ENCODE assay signal across 16 mouse cellular contexts in the genomic region with DNA sequence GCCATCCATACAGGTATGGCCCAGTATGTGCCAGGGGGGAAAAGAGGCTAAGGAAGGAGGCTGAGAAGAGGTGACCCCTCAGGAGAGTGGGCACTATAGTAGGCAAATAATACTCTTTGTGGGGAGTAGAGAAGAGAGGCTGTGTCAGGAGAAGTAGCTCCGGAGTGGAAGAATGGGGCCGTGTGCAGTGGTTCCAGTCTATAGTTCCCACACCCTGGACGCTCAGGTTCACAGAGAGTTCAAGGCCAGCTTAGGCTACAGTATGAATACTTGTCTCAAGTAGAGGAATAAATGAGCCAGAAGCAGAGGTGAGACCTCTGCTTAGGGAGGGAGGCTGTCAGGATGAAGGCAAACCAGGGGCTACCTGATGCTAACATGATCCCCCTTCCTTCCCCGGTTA. TPM values are rescaled to one million over a fixed set of nuclear protein-coding genes. Genes with fewer than 3 reads are reported as not detected.
A peak's percentile ranks its signal among the peaks of the same experiment; 100 is the strongest.
DNase-seq lines count a peak whose midpoint lies in the region; ATAC-seq and TF ChIP-seq lines count a peak whose summit lies in the region.
"Had no signal": no experiment of that assay in that cellular context is flagged by ENCODE, and none has a peak within 500 bp of the region (broad histone marks: within the 10 kb centered on the region; RNA-seq: fewer than 3 reads in every experiment).

No protein-coding gene starts in this region.

- 55% methylated on average over 4 of the region's 4 CpGs for WGBS in forebrain, postnatal 0 days
- 54% methylated on average over 4 of the region's 4 CpGs for WGBS in forebrain, embryonic 14.5 days
- 42% methylated on average over 4 of the region's 4 CpGs for WGBS in kidney, embryonic 16.5 days
- WGBS in neural tube, embryonic 12.5 days: 60% methylated on average over 4 of the region's 4 CpGs
- 36% methylated on average over 4 of the region's 4 CpGs for WGBS in stomach, embryonic 16.5 days

- no peaks in the 10 kb centered on the region for H3K27me3 ChIP-seq in forebrain, postnatal 0 days (ENCODE audit: insufficient read depth, low read length)
- H3K27me3 ChIP-seq in forebrain, embryonic 14.5 days (replicated peaks; ENCODE audit: control insufficient read depth, insufficient read depth, low read length): no peaks in the 10 kb centered on the region
- peaks cover 3% of the 10 kb centered on the region; the same call in 1 of the 2 replicates for H3K27me3 ChIP-seq in kidney, embryonic 16.5 days (ENCODE audit: insufficient read depth, low read length)
- H3K27me3 ChIP-seq in neural tube, embryonic 12.5 days (replicated peaks): no peaks in the 10 kb centered on the region; the same call in 1 of the 2 replicates
- no peaks in the 10 kb centered on the region; the same call in 1 of the 2 replicates for H3K27me3 ChIP-seq in stomach, embryonic 16.5 days (ENCODE audit: control insufficient read depth, insufficient read depth, low read length)
- H3K27me3 ChIP-seq: hindbrain, embryonic 15.5 days had no signal

- 0 out of 2 replicates have a peak overlapping the region, but pooled peaks have one; percentile 91 for H3K4me2 ChIP-seq in forebrain, postnatal 0 days (ENCODE audit: low read depth)
- H3K4me2 ChIP-seq in forebrain, embryonic 14.5 days (ENCODE audit: low read length): no peak overlapping the region; the same call in 1 of the 2 replicates
- peak overlapping the region; percentile 81 for H3K4me2 ChIP-seq in kidney, embryonic 16.5 days (replicated peaks; ENCODE audit: low read depth, low read length)
- H3K4me2 ChIP-seq in neural tube, embryonic 12.5 days (replicated peaks): peak overlapping the region; percentile 85; the same call in 1 of the 2 replicates
- H3K4me2 ChIP-seq in stomach, embryonic 16.5 days (ENCODE audit: low read depth, low read length): peak overlapping the region; percentile 85

- peaks cover 14% of the 10 kb centered on the region for H3K36me3 ChIP-seq in forebrain, postnatal 0 days (ENCODE audit: insufficient read depth)
- peaks cover 20% of the 10 kb centered on the region for H3K36me3 ChIP-seq in forebrain, embryonic 14.5 days (ENCODE audit: control insufficient read depth, insufficient read depth, low read length)
- H3K36me3 ChIP-seq in kidney, embryonic 16.5 days (ENCODE audit: insufficient read depth, low read length): no peaks in the 10 kb centered on the region
- H3K36me3 ChIP-seq in neural tube, embryonic 12.5 days: peaks cover 15% of the 10 kb centered on the region
- H3K36me3 ChIP-seq in stomach, embryonic 16.5 days (ENCODE audit: control insufficient read depth, insufficient read depth, low read length): no peaks in the 10 kb centered on the region
- H3K36me3 ChIP-seq: embryonic facial prominence, embryonic 12.5 days had no signal

- no peak overlapping the region for H3K4me3 ChIP-seq in forebrain, postnatal 0 days (ENCODE audit: low read depth, low read length)
- no peak overlapping the region for H3K4me3 ChIP-seq in forebrain, embryonic 14.5 days (ENCODE audit: low read depth, low read length)
- H3K4me3 ChIP-seq in kidney, embryonic 16.5 days (ENCODE audit: low read length): peak overlapping the region; percentile 53
- H3K4me3 ChIP-seq in neural tube, embryonic 12.5 days: no peak overlapping the region
- peak overlapping the region; percentile 52 for H3K4me3 ChIP-seq in stomach, embryonic 16.5 days (replicated peaks; ENCODE audit: low read length)

- ATAC-seq in forebrain, postnatal 0 days: no peak
- ATAC-seq in forebrain, embryonic 14.5 days: no peak
- no peak for ATAC-seq in kidney, embryonic 16.5 days (ENCODE audit: low FRiP score, low TSS enrichment)
- ATAC-seq in neural tube, embryonic 12.5 days (ENCODE audit: low FRiP score, low read depth): no peak
- no peak for ATAC-seq in stomach, embryonic 16.5 days (ENCODE audit: insufficient read depth, low FRiP score)

- no peak overlapping the region for H3K9ac ChIP-seq in forebrain, postnatal 0 days
- no peak overlapping the region for H3K9ac ChIP-seq in forebrain, embryonic 14.5 days (ENCODE audit: low read length)
- peak overlapping the region; percentile 55; the same call in 1 of the 2 replicates for H3K9ac ChIP-seq in kidney, embryonic 16.5 days (replicated peaks; ENCODE audit: low read length)
- no peak overlapping the region for H3K9ac ChIP-seq in neural tube, embryonic 12.5 days
- peak overlapping the region; percentile 69 for H3K9ac ChIP-seq in stomach, embryonic 16.5 days (ENCODE audit: low read length)
- H3K9ac ChIP-seq: embryonic facial prominence, embryonic 12.5 days had no signal

- no peak overlapping the region for H3K27ac ChIP-seq in forebrain, postnatal 0 days (ENCODE audit: low read depth, low read length)
- H3K27ac ChIP-seq in forebrain, embryonic 14.5 days (ENCODE audit: low read depth, low read length): no peak overlapping the region
- H3K27ac ChIP-seq in kidney, embryonic 16.5 days (ENCODE audit: low read length): peak overlapping the region; percentile 84
- no peak overlapping the region for H3K27ac ChIP-seq in neural tube, embryonic 12.5 days
- H3K27ac ChIP-seq in stomach, embryonic 16.5 days (ENCODE audit: low read length): peak overlapping the region; percentile 83
- H3K27ac ChIP-seq: embryonic facial prominence, embryonic 12.5 days; hindbrain, embryonic 15.5 days; limb, embryonic 12.5 days had no signal

- H3K4me1 ChIP-seq in forebrain, postnatal 0 days (ENCODE audit: insufficient read depth): peaks cover 28% of the 10 kb centered on the region
- H3K4me1 ChIP-seq in forebrain, embryonic 14.5 days (ENCODE audit: control insufficient read depth, insufficient read depth, low read length): peaks cover 33% of the 10 kb centered on the region
- H3K4me1 ChIP-seq in kidney, embryonic 16.5 days (ENCODE audit: insufficient read depth, low read length): peaks cover 54% of the 10 kb centered on the region
- H3K4me1 ChIP-seq in neural tube, embryonic 12.5 days: peaks cover 47% of the 10 kb centered on the region
- H3K4me1 ChIP-seq in stomach, embryonic 16.5 days (ENCODE audit: control insufficient read depth, insufficient read depth, low read length): peaks cover 40% of the 10 kb centered on the region

- no peak for DNase-seq in forebrain, postnatal 0 days
- DNase-seq in forebrain, embryonic 14.5 days (ENCODE audit: low spot score): no peak
- DNase-seq in kidney, postnatal 10 days: no peak
- no peak for DNase-seq in neural tube, embryonic 10.5 days (ENCODE audit: extremely low spot score, low spot score)
- no peak for DNase-seq in thymus, postnatal 36 days
- DNase-seq: adrenal gland, adult 2 months; cerebellum, postnatal 10 days; gastrocnemius, postnatal 36 days; layer of hippocampus, adult 9-11 months; thymus, postnatal 25 days had no signal

- H3K9me3 ChIP-seq in forebrain, postnatal 0 days (ENCODE audit: low read length): no peaks in the 10 kb centered on the region
- no peaks in the 10 kb centered on the region for H3K9me3 ChIP-seq in forebrain, embryonic 14.5 days (replicated peaks; ENCODE audit: control insufficient read depth, low read length)
- H3K9me3 ChIP-seq in kidney, embryonic 16.5 days (ENCODE audit: low read length): no peaks in the 10 kb centered on the region
- H3K9me3 ChIP-seq in neural tube, embryonic 12.5 days: no peaks in the 10 kb centered on the region
- H3K9me3 ChIP-seq in stomach, embryonic 16.5 days (replicated peaks; ENCODE audit: control insufficient read depth, low read length): no peaks in the 10 kb centered on the region
- H3K9me3 ChIP-seq: embryonic facial prominence, embryonic 12.5 days; hindbrain, embryonic 15.5 days; limb, embryonic 12.5 days had no signal

- TF ChIP-seq CTCF in forebrain, postnatal 0 days (IDR thresholded peaks at IDR 0.05; ENCODE audit: low read depth): no peak

RNA-seq across cellular contexts. Expression of a gene that starts 0.4 kb away (rescaled TPM):
- 1.3 and 1.6 TPM in 2 replicates for total RNA-seq in forebrain, postnatal 0 days (2014; rRNA removed)
- 0.27 and 0.35 TPM in 2 replicates for polyA plus RNA-seq in forebrain, postnatal 0 days (2015; fragmentation: Nextera tagmentation; extraction: Ambion mirVana)
- polyA plus RNA-seq in forebrain, embryonic 14.5 days (2014; fragmentation: Nextera tagmentation; extraction: Ambion mirVana): 1.2 and 1.9 TPM in 2 replicates
- 20.0 and 23.6 TPM in 2 replicates for polyA plus RNA-seq in kidney, embryonic 16.5 days (2015; fragmentation: Nextera tagmentation; extraction: Ambion mirVana)
- polyA plus RNA-seq in neural tube, embryonic 12.5 days (2016; fragmentation: Nextera tagmentation; extraction: Ambion mirVana): 0.84 and 1.1 TPM in 2 replicates
- 112 and 164 TPM in 2 replicates for polyA plus RNA-seq in stomach, embryonic 16.5 days (2015; fragmentation: Nextera tagmentation; extraction: Ambion mirVana)

RNA-seq across cellular contexts. Expression of a gene that starts 2.4 kb away (rescaled TPM):
- 142 and 167 TPM in 2 replicates for total RNA-seq in forebrain, postnatal 0 days (2014; rRNA removed)
- polyA plus RNA-seq in forebrain, postnatal 0 days (2015; fragmentation: Nextera tagmentation; extraction: Ambion mirVana): 199 and 212 TPM in 2 replicates
- polyA plus RNA-seq in forebrain, embryonic 14.5 days (2014; fragmentation: Nextera tagmentation; extraction: Ambion mirVana): 156 and 182 TPM in 2 replicates
- 227 and 235 TPM in 2 replicates for polyA plus RNA-seq in kidney, embryonic 16.5 days (2015; fragmentation: Nextera tagmentation; extraction: Ambion mirVana)
- 174 TPM in 2 replicates for polyA plus RNA-seq in neural tube, embryonic 12.5 days (2016; fragmentation: Nextera tagmentation; extraction: Ambion mirVana)
- polyA plus RNA-seq in stomach, embryonic 16.5 days (2015; fragmentation: Nextera tagmentation; extraction: Ambion mirVana): 172 and 177 TPM in 2 replicates

RNA-seq across cellular contexts. Expression of a gene that starts 14.3 kb away (rescaled TPM):
- total RNA-seq in forebrain, postnatal 0 days (2014; rRNA removed): 53.6 and 74.1 TPM in 2 replicates
- 31.1 and 42.8 TPM in 2 replicates for polyA plus RNA-seq in forebrain, postnatal 0 days (2015; fragmentation: Nextera tagmentation; extraction: Ambion mirVana)
- 49.9 and 57.2 TPM in 2 replicates for polyA plus RNA-seq in forebrain, embryonic 14.5 days (2014; fragmentation: Nextera tagmentation; extraction: Ambion mirVana)
- polyA plus RNA-seq in kidney, embryonic 16.5 days (2015; fragmentation: Nextera tagmentation; extraction: Ambion mirVana): 18.2 and 18.4 TPM in 2 replicates
- 46.4 and 48.2 TPM in 2 replicates for polyA plus RNA-seq in neural tube, embryonic 12.5 days (2016; fragmentation: Nextera tagmentation; extraction: Ambion mirVana)
- polyA plus RNA-seq in stomach, embryonic 16.5 days (2015; fragmentation: Nextera tagmentation; extraction: Ambion mirVana): 38.8 and 45.2 TPM in 2 replicates

RNA-seq across cellular contexts. Expression of a gene that starts 16.5 kb away (rescaled TPM):
- total RNA-seq in forebrain, postnatal 0 days (2014; rRNA removed): 67.0 and 68.1 TPM in 2 replicates
- polyA plus RNA-seq in forebrain, postnatal 0 days (2015; fragmentation: Nextera tagmentation; extraction: Ambion mirVana): 221 and 244 TPM in 2 replicates
- 197 and 234 TPM in 2 replicates for polyA plus RNA-seq in forebrain, embryonic 14.5 days (2014; fragmentation: Nextera tagmentation; extraction: Ambion mirVana)
- polyA plus RNA-seq in kidney, embryonic 16.5 days (2015; fragmentation: Nextera tagmentation; extraction: Ambion mirVana): 272 and 300 TPM in 2 replicates
- 232 and 252 TPM in 2 replicates for polyA plus RNA-seq in neural tube, embryonic 12.5 days (2016; fragmentation: Nextera tagmentation; extraction: Ambion mirVana)
- 318 and 325 TPM in 2 replicates for polyA plus RNA-seq in stomach, embryonic 16.5 days (2015; fragmentation: Nextera tagmentation; extraction: Ambion mirVana)

RNA-seq across cellular contexts. Expression of a gene that starts 16.8 kb away (rescaled TPM):
- total RNA-seq in forebrain, postnatal 0 days (2014; rRNA removed): 83.0 and 98.3 TPM in 2 replicates
- 56.0 and 63.5 TPM in 2 replicates for polyA plus RNA-seq in forebrain, postnatal 0 days (2015; fragmentation: Nextera tagmentation; extraction: Ambion mirVana)
- polyA plus RNA-seq in forebrain, embryonic 14.5 days (2014; fragmentation: Nextera tagmentation; extraction: Ambion mirVana): 34.0 and 50.3 TPM in 2 replicates
- polyA plus RNA-seq in kidney, embryonic 16.5 days (2015; fragmentation: Nextera tagmentation; extraction: Ambion mirVana): 4.7 and 6.0 TPM in 2 replicates
- 32.4 and 33.5 TPM in 2 replicates for polyA plus RNA-seq in neural tube, embryonic 12.5 days (2016; fragmentation: Nextera tagmentation; extraction: Ambion mirVana)
- polyA plus RNA-seq in stomach, embryonic 16.5 days (2015; fragmentation: Nextera tagmentation; extraction: Ambion mirVana): 4.4 and 4.8 TPM in 2 replicates

Comparison
In these comparisons a context has a peak if more than half of its experiments do, and no peak if none do; other contexts are left out.
1. H3K27ac ChIP-seq: peak in kidney, embryonic 16.5 days (single experiment) and stomach, embryonic 16.5 days (single experiment); none in forebrain, postnatal 0 days (single experiment), forebrain, embryonic 14.5 days (single experiment) and neural tube, embryonic 12.5 days (single experiment).
2. H3K4me3 ChIP-seq: peak in kidney, embryonic 16.5 days (single experiment) and stomach, embryonic 16.5 days (single experiment); none in forebrain, postnatal 0 days (single experiment), forebrain, embryonic 14.5 days (single experiment) and neural tube, embryonic 12.5 days (single experiment).
3. H3K9ac ChIP-seq: peak in kidney, embryonic 16.5 days (single experiment) and stomach, embryonic 16.5 days (single experiment); none in forebrain, postnatal 0 days (single experiment), forebrain, embryonic 14.5 days (single experiment) and neural tube, embryonic 12.5 days (single experiment).